Mouse (Mus musculus) stomach, embryonic 14.5 days (tissue): Measurements from ENCODE around the gene 0610030E20Rik. TPM values are rescaled to one million over a fixed set of nuclear protein-coding genes. Genes with fewer than 3 reads are reported as not detected.

Experiments
- ATAC-seq: fragments of 200-750 bp; cut with Nextera tagmentation; 2 replicates; pipeline ENCODE4 v1.8.0; 2017; ENCODE audit warnings: low read depth, moderate TSS enrichment; ENCODE audit not compliant: insufficient number of reproducible peaks, insufficient read depth, low FRiP score
- H3K27ac ChIP-seq: fragments of 300-500 bp; sonication (generic); 2 replicates; pipeline ENCODE4 v1.5.1; 2014; ENCODE audit warnings: mild to moderate bottlenecking, low read length, moderate library complexity, mixed read lengths
- H3K27me3 ChIP-seq: fragments of 300-500 bp; sonication (generic); 2 replicates; pipeline ENCODE4 v1.6.1; 2014; ENCODE audit warnings: low read length, control low read depth, mixed read lengths; ENCODE audit not compliant: control insufficient read depth, insufficient read depth
- H3K36me3 ChIP-seq: fragments of 300-500 bp; sonication (generic); 2 replicates; pipeline ENCODE4 v1.6.1; 2014; ENCODE audit warnings: mild to moderate bottlenecking, control low read depth, low read length, moderate library complexity, mixed read lengths; ENCODE audit not compliant: control insufficient read depth, insufficient read depth
- H3K4me1 ChIP-seq: fragments of 300-500 bp; sonication (generic); 2 replicates; pipeline ENCODE4 v1.6.1; 2014; ENCODE audit warnings: low read length, control low read depth, mixed read lengths; ENCODE audit not compliant: control insufficient read depth, insufficient read depth
- H3K4me2 ChIP-seq: fragments of 300-500 bp; sonication (generic); replicated peaks from 2 replicates; pipeline ENCODE4 v1.6.1; 2014; ENCODE audit warnings: low read depth, low read length, control low read depth
- H3K4me3 ChIP-seq: fragments of 300-500 bp; sonication (generic); 2 replicates; pipeline ENCODE4 v1.5.1; 2014; ENCODE audit warnings: low read depth, low read length, control low read depth
- H3K9ac ChIP-seq: fragments of 300-500 bp; sonication (generic); replicated peaks from 2 replicates; pipeline ENCODE4 v1.6.1; 2014; ENCODE audit warnings: low read depth, mild to moderate bottlenecking, control low read depth, low read length, moderate library complexity, mixed read lengths
- H3K9me3 ChIP-seq: fragments of 300-500 bp; sonication (generic); 2 replicates; pipeline ENCODE4 v1.6.1; 2016; ENCODE audit warnings: low read depth, low read length, control low read depth; ENCODE audit not compliant: control insufficient read depth
- whole genome bisulfite sequencing: fragments of 180-500 bp; shearing (Covaris S2); extraction: QIAGEN DNeasy Blood & Tissue Kit; methylation state at CpG from one replicate; pipeline ENCODE4 v1.1.7; 2014; 5-methylcytosine and 5-hydroxymethylcytosine counted together
- polyA plus RNA-seq: library from polyadenylated mRNA; unstranded; fragments of >200 nt; fragmentation: Nextera tagmentation; extraction: Ambion mirVana; gene quantifications from 2 replicates; pipeline ENCODE4 v1.2.1, GENCODE M21; 2014

The 0610030E20Rik gene
- polyA plus RNA-seq, 1 experiment from 2014 or later: 33.9 TPM

- peak; percentile 79; the same call in 1 of the 2 replicates for ATAC-seq
- Histone ChIP-seq H3K9me3 (no peaks in the 10 kb centered on the region), H3K27me3 (no peaks in the 10 kb centered on the region), H3K36me3 (peaks cover 5% of the 10 kb centered on the region; the same call in 1 of the 2 replicates), H3K4me3 (peak within 1 kb of the TSS; percentile 52), H3K9ac (peak within 1 kb of the TSS; percentile 36; the same call in 1 of the 2 replicates), H3K4me1 (no peaks in the 10 kb centered on the region), H3K4me2 (peak within 1 kb of the TSS; percentile 68), H3K27ac (peak within 1 kb of the TSS; percentile 11; the same call in 1 of the 2 replicates)
- 4% methylated on average over 45 of the region's 49 CpGs for WGBS
Observed at GRCm38 (mm10) chr6:72380131-72380770, 33.1 kb downstream of the 0610030E20Rik start, which contains the start of gene Vamp5. Vamp5 (minus strand) TSS chr6:72380468.

GRCm38 (mm10) chr6:72382494-72382893, 35.4 kb downstream of the 0610030E20Rik start:
- 73% methylated on average over 6 of the region's 6 CpGs for WGBS
- Histone ChIP-seq H3K9ac (no peak overlapping the region), H3K4me1 (no peaks in the 10 kb centered on the region), H3K4me2 (no peak overlapping the region), H3K36me3 (peaks cover 8% of the 10 kb centered on the region; the same call in 1 of the 2 replicates), H3K9me3 (no peaks in the 10 kb centered on the region), H3K4me3 (no peak overlapping the region), H3K27me3 (no peaks in the 10 kb centered on the region), H3K27ac (no peak overlapping the region)
- no peak for ATAC-seq

GRCm38 (mm10) chr6:72383142-72383820, 36.2 kb downstream of the 0610030E20Rik start:
- WGBS: 81% methylated on average over 6 of the region's 6 CpGs
- H3K27me3 ChIP-seq: no peaks in the 10 kb centered on the region
- H3K9me3 ChIP-seq: no peaks in the 10 kb centered on the region
- no peak overlapping the region for H3K4me2 ChIP-seq
- H3K36me3 ChIP-seq: peaks cover 12% of the 10 kb centered on the region; the same call in 1 of the 2 replicates
- no peak overlapping the region for H3K27ac ChIP-seq
- H3K4me1 ChIP-seq: peaks cover 1% of the 10 kb centered on the region; the same call in 1 of the 2 replicates
- ATAC-seq: no peak
- H3K4me3 ChIP-seq: no peak overlapping the region
- H3K9ac ChIP-seq: no peak overlapping the region

GRCm38 (mm10) chr6:72383952-72384351, 36.8 kb downstream of the 0610030E20Rik start:
- Histone ChIP-seq H3K27ac (no peak overlapping the region), H3K4me3 (no peak overlapping the region), H3K4me1 (peaks cover 8% of the 10 kb centered on the region; the same call in 1 of the 2 replicates), H3K9ac (no peak overlapping the region), H3K9me3 (no peaks in the 10 kb centered on the region), H3K27me3 (no peaks in the 10 kb centered on the region), H3K4me2 (no peak overlapping the region), H3K36me3 (peaks cover 12% of the 10 kb centered on the region; the same call in 1 of the 2 replicates)
- WGBS: 91% methylated on average over 7 of the region's 7 CpGs
- peak; percentile 33; the same call in 1 of the 2 replicates for ATAC-seq

GRCm38 (mm10) chr6:72385258-72385657, 38.1 kb downstream of the 0610030E20Rik start:
- ATAC-seq: no peak
- WGBS: 83% methylated on average over 4 of the region's 4 CpGs

GRCm38 (mm10) chr6:72386561-72386960, 39.4 kb downstream of the 0610030E20Rik start:
- Histone ChIP-seq H3K27me3 (no peaks in the 10 kb centered on the region), H3K4me3 (no peak overlapping the region), H3K27ac (no peak overlapping the region), H3K4me1 (peaks cover 15% of the 10 kb centered on the region; the same call in 1 of the 2 replicates), H3K4me2 (no peak overlapping the region), H3K36me3 (peaks cover 12% of the 10 kb centered on the region; the same call in 1 of the 2 replicates), H3K9ac (no peak overlapping the region), H3K9me3 (no peaks in the 10 kb centered on the region)
- ATAC-seq: no peak
- WGBS: 86% methylated on average over 2 of the region's 2 CpGs

More at GRCm38 (mm10) chr6:72385258-72385657, 38.1 kb downstream of the 0610030E20Rik start:
- Histone ChIP-seq H3K4me2 (no peak overlapping the region), H3K4me1 (peaks cover 12% of the 10 kb centered on the region; the same call in 1 of the 2 replicates), H3K27ac (no peak overlapping the region), H3K9me3 (no peaks in the 10 kb centered on the region), H3K36me3 (peaks cover 12% of the 10 kb centered on the region; the same call in 1 of the 2 replicates), H3K27me3 (no peaks in the 10 kb centered on the region), H3K4me3 (no peak overlapping the region), H3K9ac (no peak overlapping the region)

GRCm38 (mm10) chr6:72387816-72388215, 40.7 kb downstream of the 0610030E20Rik start:
- Histone ChIP-seq H3K4me1 (peaks cover 15% of the 10 kb centered on the region; the same call in 1 of the 2 replicates), H3K4me3 (no peak overlapping the region), H3K27me3 (no peaks in the 10 kb centered on the region), H3K9ac (no peak overlapping the region), H3K4me2 (no peak overlapping the region), H3K9me3 (no peaks in the 10 kb centered on the region), H3K36me3 (peaks cover 12% of the 10 kb centered on the region; the same call in 1 of the 2 replicates), H3K27ac (no peak overlapping the region)
- ATAC-seq: no peak
- 85% methylated on average over 3 of the region's 3 CpGs for WGBS

GRCm38 (mm10) chr6:72388266-72388665, 41.1 kb downstream of the 0610030E20Rik start:
- Histone ChIP-seq H3K36me3 (peaks cover 12% of the 10 kb centered on the region; the same call in 1 of the 2 replicates), H3K27me3 (no peaks in the 10 kb centered on the region), H3K4me2 (peak overlapping the region; percentile 52; the same call in 1 of the 2 replicates), H3K4me3 (no peak overlapping the region), H3K4me1 (peaks cover 15% of the 10 kb centered on the region; the same call in 1 of the 2 replicates), H3K27ac (no peak overlapping the region), H3K9ac (no peak overlapping the region), H3K9me3 (no peaks in the 10 kb centered on the region)
- ATAC-seq: no peak
- WGBS: 63% methylated on average over 10 of the region's 10 CpGs
